Mouse (Mus musculus) right cerebral cortex, postnatal 4 days (tissue): ENCODE measurements around the gene Acp5.
A peak's percentile ranks its signal among the peaks of the same experiment; 100 is the strongest.

Experiments used
- DNase-seq: peaks from one replicate; pipeline ENCODE4 v3.0.0-alpha.2; 2022

Acp5 gene

DNA sequence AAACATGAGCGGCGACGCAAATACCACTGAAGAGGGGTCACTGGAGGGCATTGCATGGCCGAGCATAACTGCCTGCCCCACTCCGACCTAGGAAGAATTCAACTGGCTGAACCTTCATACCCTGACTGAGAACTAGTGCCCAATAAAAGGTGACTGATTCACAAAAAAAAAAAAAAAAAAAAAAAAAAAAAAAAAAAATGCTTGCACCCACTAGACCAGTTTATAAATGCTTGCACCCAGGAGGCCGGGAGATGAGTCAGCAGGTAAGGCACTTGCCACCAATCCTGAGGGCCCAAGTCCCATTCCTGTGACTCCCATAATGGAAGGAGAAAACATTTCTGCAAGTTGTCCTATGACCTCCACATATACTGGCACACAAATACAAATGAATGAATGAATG lies 42.8 kb downstream of the Acp5 start:
- DNase-seq = no peak

DNA sequence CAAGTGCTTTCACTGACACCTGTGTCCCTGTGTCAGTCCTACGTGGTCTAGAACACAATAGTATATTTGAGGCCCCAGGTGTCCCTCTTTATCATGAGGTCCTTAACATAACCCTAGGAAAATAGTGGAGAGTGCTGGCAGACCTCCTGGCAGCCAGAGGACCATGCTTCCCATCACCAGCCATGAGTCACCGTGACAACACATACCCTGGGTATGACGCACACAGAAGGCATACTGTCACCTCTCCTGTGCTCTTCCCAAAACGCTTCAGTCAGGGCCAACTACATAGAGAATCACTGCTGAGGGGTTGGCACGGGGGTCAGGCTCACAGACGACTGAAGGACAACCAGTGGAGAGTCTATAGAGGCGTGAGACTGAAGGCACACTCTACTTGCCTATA lies 45.5 kb downstream of the Acp5 start:
- DNase-seq = no peak

DNA sequence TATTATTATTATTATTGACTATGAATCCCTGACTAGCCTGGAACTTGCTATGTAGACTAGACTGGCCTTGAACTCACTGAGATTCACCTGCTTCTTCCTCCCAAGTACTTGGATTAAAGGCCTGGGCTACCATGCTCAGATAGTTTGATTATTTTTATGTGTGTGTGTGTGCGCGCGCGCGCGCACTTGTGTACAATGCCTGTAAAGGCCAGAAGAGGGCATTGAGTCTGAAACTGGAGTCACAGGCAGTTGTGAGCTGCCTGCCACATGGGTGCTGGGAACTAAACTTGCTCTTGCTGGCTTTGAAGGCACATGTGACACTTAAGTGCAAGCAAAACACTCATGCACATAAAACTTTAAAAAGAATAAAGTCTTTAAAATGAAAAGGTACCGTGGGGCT lies 46.2 kb downstream of the Acp5 start:
- no peak for DNase-seq

DNA sequence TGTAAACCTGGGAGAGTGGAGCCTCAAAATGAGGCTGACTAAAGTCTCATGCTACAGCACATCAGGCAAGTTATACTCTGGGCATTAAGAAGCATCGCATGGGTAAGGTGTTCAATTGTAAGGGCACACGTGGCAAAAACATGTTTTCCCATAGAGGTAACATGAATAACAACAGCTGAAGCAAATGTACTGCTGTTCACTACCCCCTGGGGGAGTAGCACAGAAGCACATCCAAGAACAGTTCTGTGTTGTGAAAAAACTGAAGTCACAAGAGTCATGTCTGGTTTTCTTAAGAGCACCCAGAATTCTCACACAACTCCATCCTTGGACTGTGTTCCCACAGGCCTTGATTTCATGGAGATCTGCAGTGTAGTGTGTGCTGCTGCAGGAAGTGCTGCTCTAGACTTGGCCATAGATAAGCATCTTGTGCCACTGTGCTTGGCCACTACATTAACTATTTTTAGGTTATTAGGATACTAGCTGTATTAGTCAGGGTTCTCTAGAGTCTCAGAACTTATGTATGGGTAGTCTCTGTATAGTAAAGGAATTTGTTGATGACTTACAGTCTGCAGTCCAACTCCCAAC lies 48.4 kb downstream of the Acp5 start:
- no peak for DNase-seq

- DNase-seq = no peak
These were observed 49.5 kb downstream of the Acp5 start for GRCm38 (mm10) chr9:22086012-22086411.

- peak; percentile 83 for DNase-seq
These were observed 50.3 kb downstream of the Acp5 start, which contains the start of gene Ecsit for GRCm38 (mm10) chr9:22085022-22085834. Gene Ecsit, minus strand, starts transcription at chr9:22085438.

DNA sequence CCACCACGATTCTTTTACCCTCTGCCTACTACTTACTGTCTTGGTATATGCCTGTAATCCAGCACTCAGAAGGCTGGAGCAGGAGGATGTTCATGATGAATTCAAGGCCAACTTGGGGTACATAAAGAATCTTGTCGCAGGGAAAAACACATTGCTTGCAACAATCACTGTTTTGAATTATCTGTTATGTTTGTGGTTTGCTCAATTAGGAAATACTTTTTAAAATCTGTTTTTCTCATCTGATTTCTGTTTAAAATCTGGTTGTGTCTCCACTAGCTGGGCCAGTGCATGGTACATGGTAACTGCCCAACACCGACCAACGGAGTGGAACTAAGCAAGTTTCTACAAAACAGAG lies 50.9 kb downstream of the Acp5 start:
- DNase-seq = no peak
